Mouse (Mus musculus): ENCODE data around the gene Cyth1.

The Cyth1 gene

GRCm38 (mm10) chr11:118253447-118254158 lies 5.2 kb upstream of the Cyth1 start:
- DNase-seq (ENCODE audit: low read depth): no peak

DNA sequence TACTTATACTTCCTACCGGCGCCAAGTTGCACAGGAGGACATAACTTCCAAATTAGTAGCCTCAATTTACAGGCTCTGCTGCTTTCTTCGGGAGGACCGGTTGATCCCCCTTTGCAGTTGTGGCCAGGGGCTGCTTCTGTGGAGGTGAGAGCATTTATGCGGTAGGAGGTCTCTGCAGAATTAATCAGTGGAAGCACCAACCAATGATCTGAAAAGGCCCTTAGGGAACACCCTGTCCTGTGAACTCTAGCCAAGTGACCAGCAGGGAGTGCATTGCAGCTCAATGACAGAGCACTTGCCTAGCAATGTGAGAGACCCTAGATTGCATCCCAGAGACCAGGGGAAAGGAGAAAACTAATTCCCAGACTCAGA lies 606 bp upstream of the Cyth1 start:
- DNase-seq (ENCODE audit: low read depth): no peak

GRCm38 (mm10) chr11:118247359-118248095 lies 865 bp downstream of the Cyth1 start:
- peak; percentile 14 for DNase-seq (ENCODE audit: low read depth)

- DNase-seq (ENCODE audit: low read depth): no peak
These were observed 1.7 kb downstream of the Cyth1 start for GRCm38 (mm10) chr11:118246724-118247123.

DNA sequence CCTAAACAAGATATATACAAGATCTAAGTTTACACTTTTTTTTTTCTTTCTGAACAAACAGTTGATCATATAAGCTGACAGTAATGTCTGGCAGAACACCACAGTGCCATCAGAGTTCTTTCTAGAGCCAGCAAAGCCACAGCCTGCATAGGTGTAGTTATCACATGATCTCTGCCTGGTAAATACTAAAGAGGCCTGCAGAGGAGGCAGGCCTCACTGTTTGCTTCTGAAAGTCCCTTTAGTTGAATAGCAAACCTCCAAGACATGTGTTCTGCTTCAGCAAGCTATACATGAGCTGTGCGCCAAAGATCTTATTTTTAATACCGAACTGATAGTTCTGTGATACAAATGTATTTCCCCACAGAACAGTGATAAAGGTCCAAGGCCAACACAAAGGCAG lies 3.3 kb downstream of the Cyth1 start:
- no peak for DNase-seq (ENCODE audit: low read depth)

- no peak for DNase-seq (ENCODE audit: low read depth)
These were observed 4.6 kb downstream of the Cyth1 start for GRCm38 (mm10) chr11:118243627-118244261.

DNA sequence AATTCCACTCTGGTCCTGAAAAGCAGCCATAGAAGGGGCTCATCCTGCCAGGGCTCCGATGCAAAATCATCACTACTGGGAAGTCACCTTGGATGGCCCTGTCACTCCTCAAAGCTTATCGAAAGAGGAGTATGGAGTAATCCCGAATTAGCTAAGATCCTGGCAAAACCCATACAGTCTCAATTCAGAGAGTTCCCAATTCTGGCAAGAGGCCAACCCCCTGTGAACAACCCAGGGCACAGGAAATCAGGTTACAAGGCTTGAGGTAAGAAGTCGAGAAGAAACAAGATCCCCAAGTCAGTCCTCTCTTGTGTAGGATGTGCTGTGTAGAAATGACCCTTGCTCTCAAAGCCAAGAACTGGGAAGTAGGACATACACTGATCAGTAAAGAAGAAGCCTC lies 5.9 kb downstream of the Cyth1 start:
- DNase-seq (ENCODE audit: low read depth): no peak

DNA sequence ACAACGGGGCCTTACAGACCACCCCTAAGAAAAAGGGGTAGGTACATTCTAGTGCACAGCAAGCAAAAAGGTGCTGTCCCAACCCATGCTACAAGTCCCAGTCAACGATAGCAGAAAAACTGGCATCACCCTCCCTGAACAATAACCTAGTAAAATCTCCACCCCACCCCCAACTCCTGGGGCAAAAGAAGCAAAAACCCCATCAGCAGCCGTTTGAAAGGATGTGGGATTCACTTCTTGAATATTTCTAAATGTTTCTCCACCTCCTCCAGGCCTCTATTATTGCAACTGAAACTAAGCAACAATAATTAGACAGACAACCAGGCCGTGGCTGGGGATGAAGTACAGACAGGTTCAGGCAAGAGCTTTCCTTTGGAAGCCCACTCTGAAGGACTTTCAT lies 8.0 kb downstream of the Cyth1 start:
- DNase-seq (ENCODE audit: low read depth): no peak

DNA sequence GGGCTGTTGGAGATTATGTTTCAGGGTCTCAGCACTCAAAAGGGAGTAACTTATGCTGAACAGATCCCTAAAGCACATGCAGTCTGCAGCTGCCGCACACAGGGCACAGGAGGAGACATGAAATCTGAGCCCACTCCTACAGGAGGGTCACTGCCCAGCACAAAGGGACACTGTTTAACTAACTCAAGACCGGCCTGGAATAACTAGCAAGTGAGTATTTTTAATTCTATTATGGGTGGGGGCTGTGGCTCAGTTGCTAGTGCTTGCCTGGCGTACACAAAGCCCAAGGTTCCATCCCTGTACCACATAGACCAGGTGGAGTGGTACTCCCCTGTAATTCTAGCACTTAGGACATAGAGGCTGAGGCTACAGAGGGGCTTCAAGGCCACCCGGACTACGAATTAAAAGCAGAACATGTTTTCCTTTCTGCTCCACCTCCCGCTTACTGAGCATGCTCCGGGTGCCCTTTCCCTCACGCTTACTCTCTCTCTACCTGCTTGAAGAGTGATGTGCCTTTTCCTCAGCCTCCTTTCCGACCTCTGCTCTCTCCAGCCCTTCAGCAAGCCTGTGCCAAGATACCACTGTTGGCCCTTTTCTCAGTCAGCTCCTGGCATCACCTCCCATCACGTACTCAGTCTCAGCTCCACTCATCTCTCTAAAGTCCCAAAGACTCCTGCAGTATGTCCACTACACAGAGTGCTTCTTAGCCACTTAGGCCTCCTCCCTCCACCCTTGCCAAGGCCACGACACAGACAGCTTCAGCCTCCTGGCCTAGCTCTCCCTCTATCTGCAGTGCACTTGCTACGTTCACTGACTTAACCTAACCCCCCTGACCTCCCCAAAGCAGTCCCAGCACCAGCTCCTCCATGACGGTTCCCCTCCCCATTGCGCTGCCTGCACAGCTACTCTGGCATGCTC lies 8.9 kb downstream of the Cyth1 start:
- DNase-seq (ENCODE audit: low read depth): no peak

DNA sequence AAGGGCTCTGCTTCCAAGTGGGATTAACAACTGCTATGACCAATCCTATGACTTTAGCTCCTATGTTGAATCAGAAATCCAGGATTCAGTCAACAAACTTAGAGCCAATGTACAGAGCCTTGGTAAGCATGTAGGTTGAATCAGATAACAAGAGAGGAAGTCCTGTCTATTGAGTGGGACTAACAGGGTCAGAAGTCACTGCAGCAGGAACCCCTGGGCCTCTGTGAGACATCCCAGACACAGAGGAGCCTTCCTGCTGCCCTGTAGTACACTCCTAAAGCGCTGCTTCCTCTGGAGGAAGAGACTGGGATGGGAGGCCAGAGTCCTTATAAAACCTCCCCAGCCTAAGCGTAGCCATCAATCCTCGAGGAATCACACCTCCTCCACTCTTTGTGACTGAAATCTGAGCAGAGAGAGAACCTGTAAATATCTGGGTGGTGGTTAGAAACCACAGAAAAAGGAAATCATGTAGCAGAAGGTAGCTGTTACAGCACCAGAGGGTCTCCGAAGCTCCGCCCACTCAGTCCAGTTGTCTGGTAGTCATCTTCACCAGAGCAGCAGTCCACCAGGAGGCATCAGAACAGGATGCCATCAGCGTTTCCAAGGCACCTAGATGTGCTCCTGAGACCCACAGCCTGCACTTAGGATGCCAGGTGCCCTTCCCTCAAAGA lies 11.7 kb downstream of the Cyth1 start:
- DNase-seq (ENCODE audit: low read depth): no peak

GRCm38 (mm10) chr11:118234929-118235328 lies 13.5 kb downstream of the Cyth1 start:
- no peak for DNase-seq (ENCODE audit: low read depth)

GRCm38 (mm10) chr11:118234500-118234899 lies 13.9 kb downstream of the Cyth1 start:
- DNase-seq (ENCODE audit: low read depth): no peak

DNA sequence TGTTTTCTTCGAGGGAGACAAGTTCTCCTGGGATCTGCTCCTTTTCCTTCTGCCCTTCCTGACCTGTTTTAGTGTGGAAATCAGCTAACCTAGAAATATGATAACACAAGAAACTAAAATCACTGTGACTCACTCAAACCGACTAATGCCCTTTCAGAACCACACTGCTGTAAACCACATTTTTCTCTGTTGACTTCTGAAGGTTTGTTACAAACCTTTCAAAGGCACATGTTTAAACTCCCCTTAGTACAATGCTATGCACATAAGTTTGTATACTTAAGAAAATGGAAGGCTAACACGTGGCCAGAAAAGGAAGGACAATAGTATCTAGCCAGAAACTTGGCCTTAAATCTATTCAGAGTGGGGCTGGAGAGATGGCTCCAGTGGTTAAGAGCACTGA lies 14.5 kb downstream of the Cyth1 start:
- no peak for DNase-seq (ENCODE audit: low read depth)

GRCm38 (mm10) chr11:118232314-118232831 lies 16.0 kb downstream of the Cyth1 start:
- DNase-seq (ENCODE audit: low read depth): no peak

- no peak for DNase-seq (ENCODE audit: low read depth)
These were observed 18.5 kb downstream of the Cyth1 start for GRCm38 (mm10) chr11:118229941-118230340.

GRCm38 (mm10) chr11:118227650-118228049 lies 20.7 kb downstream of the Cyth1 start:
- DNase-seq (ENCODE audit: low read depth): no peak

DNA sequence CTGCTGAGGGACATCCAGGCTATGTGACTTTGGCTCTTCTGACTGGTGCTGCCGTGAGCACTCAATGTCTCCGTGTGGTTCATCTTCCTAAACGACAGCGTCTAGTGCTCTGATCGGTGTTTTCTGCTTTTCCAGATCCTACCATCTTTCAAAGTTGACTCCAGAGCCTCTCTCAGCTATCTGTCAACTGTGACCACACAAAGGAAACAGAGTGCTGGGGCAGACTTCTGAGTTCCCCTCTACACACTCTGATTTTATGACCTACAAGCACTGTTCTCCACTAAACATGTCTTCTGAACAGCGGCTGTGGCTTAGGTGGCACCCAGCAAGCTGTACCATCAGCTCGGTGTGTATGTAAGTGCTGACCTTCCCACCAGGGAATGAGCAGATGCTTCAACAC lies 21.5 kb downstream of the Cyth1 start:
- DNase-seq (ENCODE audit: low read depth): no peak

DNA sequence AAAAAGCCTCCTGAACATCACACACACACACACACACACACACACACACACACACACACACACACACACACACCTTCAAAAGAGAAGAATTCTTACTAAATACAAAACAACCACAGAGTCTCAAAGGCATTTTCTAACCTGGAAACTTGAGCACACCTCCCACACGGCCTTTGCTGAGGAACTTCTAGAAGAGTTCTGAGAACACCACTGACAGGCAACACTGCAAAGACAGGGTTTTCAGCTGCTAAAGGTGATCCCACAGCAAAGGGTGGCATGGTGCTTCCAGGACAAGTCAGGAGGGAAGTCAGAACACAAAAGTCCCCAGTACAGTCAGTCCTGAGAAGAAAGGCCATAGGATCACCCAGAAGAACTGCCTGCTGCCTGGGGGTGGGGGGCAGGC lies 22.5 kb downstream of the Cyth1 start:
- DNase-seq (ENCODE audit: low read depth): no peak

DNA sequence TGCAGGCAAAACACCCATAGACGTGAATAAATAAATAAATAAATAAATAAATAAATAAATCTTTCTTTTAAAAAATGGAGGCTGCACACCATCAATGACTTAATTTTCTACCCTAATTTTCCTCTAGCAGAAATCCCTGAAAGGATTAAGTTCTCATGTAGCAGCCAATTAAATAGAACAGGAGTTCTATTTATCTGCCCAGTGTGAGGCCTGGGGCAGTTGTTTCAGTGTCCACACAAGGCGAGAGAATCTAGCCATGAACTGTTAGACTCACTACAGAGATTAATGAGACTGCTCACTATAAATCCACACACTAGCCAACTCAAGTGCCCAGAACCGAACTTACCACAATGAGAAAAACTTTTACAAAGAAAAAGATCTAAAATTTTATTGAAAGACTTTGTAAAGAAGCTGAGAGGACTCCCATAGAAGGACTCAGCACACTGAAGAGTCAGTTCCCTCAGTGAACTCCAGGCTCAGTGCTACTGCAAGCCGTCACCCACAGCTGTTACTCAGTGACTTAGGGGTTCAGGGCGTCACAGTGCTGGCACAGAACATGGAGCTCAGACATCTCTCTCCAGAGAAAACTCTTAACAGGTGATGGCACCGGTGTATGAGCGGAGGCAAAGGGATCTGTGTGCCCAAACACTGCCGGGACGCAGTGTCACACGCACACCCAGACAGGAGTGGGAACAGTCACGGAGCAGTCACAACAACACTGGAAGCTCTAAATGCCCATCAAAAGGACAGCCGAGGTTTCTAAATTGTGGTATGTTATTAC lies 23.1 kb downstream of the Cyth1 start:
- DNase-seq (ENCODE audit: low read depth): no peak

GRCm38 (mm10) chr11:118223416-118224067 lies 24.9 kb downstream of the Cyth1 start:
- DNase-seq (ENCODE audit: low read depth): no peak

Data from c-Kit-positive CD71-positive TER-119-negative erythroid progenitor cells, embryonic 14.5 days (primary cell).